ENCODE assay signal across 22 mouse cellular contexts in genomic region chr5:4929628-4930027, GRCm38 (mm10).
DNase-seq lines count a peak whose midpoint lies in the region; ATAC-seq and TF ChIP-seq lines count a peak whose summit lies in the region.
"Had no signal": no experiment of that assay in that cellular context is flagged by ENCODE, and none has a peak within 500 bp of the region (broad histone marks: within the 10 kb centered on the region; RNA-seq: fewer than 3 reads in every experiment).

No protein-coding gene starts in this region.

- no peak for DNase-seq in forebrain, embryonic 11.5 days (ENCODE audit: low spot score)
- DNase-seq in brain, embryonic 14.5 days (ENCODE audit: low read depth), result peak; percentile 54
- no peak for DNase-seq in right cerebral cortex, adult 2 months (ENCODE audit: low spot score in 2 of 2)
- DNase-seq: adrenal gland, adult 8-10 months; adrenal gland, postnatal 25 days; cerebellum, adult 18-20 months; cerebellum, adult 9-10 months; cerebellum, postnatal 14 days; gastrocnemius, postnatal 25 days; heart, adult 18-20 months; heart, postnatal 10 days; heart, postnatal 36 days had no signal

- peaks cover 15% of the 10 kb centered on the region for H3K4me1 ChIP-seq in forebrain, embryonic 13.5 days
- H3K4me1 ChIP-seq in forebrain, embryonic 11.5 days (replicated peaks; ENCODE audit: control insufficient read depth, insufficient read depth, low read length), result no peaks in the 10 kb centered on the region; the same call in 1 of the 2 replicates
- H3K4me1 ChIP-seq in midbrain, embryonic 13.5 days (replicated peaks), result peaks cover 8% of the 10 kb centered on the region
- H3K4me1 ChIP-seq in midbrain, embryonic 15.5 days, result peaks cover 7% of the 10 kb centered on the region; the same call in 1 of the 2 replicates
- H3K4me1 ChIP-seq: hindbrain, embryonic 10.5 days; intestine, embryonic 15.5 days had no signal

- H3K27me3 ChIP-seq in forebrain, embryonic 13.5 days, result no peaks in the 10 kb centered on the region
- no peaks in the 10 kb centered on the region for H3K27me3 ChIP-seq in forebrain, embryonic 11.5 days (ENCODE audit: control insufficient read depth, insufficient read depth, low read length)
- no peaks in the 10 kb centered on the region for H3K27me3 ChIP-seq in midbrain, embryonic 13.5 days
- H3K27me3 ChIP-seq in midbrain, embryonic 15.5 days (replicated peaks), result no peaks in the 10 kb centered on the region
- H3K27me3 ChIP-seq: heart, embryonic 12.5 days; heart, embryonic 15.5 days; hindbrain, embryonic 13.5 days; intestine, embryonic 15.5 days had no signal

- no peak for TF ChIP-seq POLR2A in brain, embryonic 14.5 days (IDR thresholded peaks at IDR 0.05; ENCODE audit: borderline replicate concordance, extremely low read depth, insufficient read depth, insufficient read length, poor library complexity, severe bottlenecking)

- H3K4me2 ChIP-seq in forebrain, embryonic 13.5 days, result no peak overlapping the region
- no peak overlapping the region for H3K4me2 ChIP-seq in forebrain, embryonic 11.5 days (ENCODE audit: low read depth, low read length, severe bottlenecking)
- H3K4me2 ChIP-seq in midbrain, embryonic 13.5 days (replicated peaks), result no peak overlapping the region
- H3K4me2 ChIP-seq in midbrain, embryonic 15.5 days, result no peak overlapping the region
- H3K4me2 ChIP-seq: heart, embryonic 12.5 days; heart, embryonic 15.5 days; hindbrain, embryonic 13.5 days; intestine, embryonic 15.5 days had no signal

- no peaks in the 10 kb centered on the region for H3K36me3 ChIP-seq in forebrain, embryonic 13.5 days (ENCODE audit: poor library complexity, severe bottlenecking)
- no peaks in the 10 kb centered on the region for H3K36me3 ChIP-seq in forebrain, embryonic 11.5 days (ENCODE audit: control insufficient read depth, insufficient read depth, low read length)
- no peaks in the 10 kb centered on the region for H3K36me3 ChIP-seq in midbrain, embryonic 13.5 days
- H3K36me3 ChIP-seq in midbrain, embryonic 15.5 days (replicated peaks), result no peaks in the 10 kb centered on the region
- H3K36me3 ChIP-seq: heart, embryonic 12.5 days; heart, embryonic 15.5 days; hindbrain, embryonic 10.5 days; hindbrain, embryonic 13.5 days; intestine, embryonic 15.5 days had no signal

- 53% methylated on average over 3 of the region's 3 CpGs for WGBS in forebrain, embryonic 13.5 days
- WGBS in forebrain, embryonic 11.5 days, result 67% methylated on average over 3 of the region's 3 CpGs
- WGBS in midbrain, embryonic 13.5 days, result 61% methylated on average over 3 of the region's 3 CpGs
- 50% methylated on average over 3 of the region's 3 CpGs for WGBS in midbrain, embryonic 15.5 days

- no peak overlapping the region for H3K27ac ChIP-seq in forebrain, embryonic 13.5 days
- H3K27ac ChIP-seq in forebrain, embryonic 11.5 days (ENCODE audit: low read depth, low read length), result no peak overlapping the region
- H3K27ac ChIP-seq in midbrain, embryonic 13.5 days, result no peak overlapping the region
- H3K27ac ChIP-seq in midbrain, embryonic 15.5 days, result no peak overlapping the region
- H3K27ac ChIP-seq: heart, embryonic 15.5 days; hindbrain, embryonic 10.5 days; hindbrain, embryonic 13.5 days; intestine, embryonic 15.5 days had no signal

- no peak for TF ChIP-seq CTCF in brain, embryonic 14.5 days (IDR thresholded peaks at IDR 0.05; ENCODE audit: borderline replicate concordance, extremely low read depth, insufficient read depth, insufficient read length)

- ATAC-seq in forebrain, embryonic 13.5 days, result peak; percentile 59
- ATAC-seq in forebrain, embryonic 11.5 days (replicated peaks; ENCODE audit: low FRiP score), result no peak
- ATAC-seq in midbrain, embryonic 13.5 days, result peak; percentile 74
- ATAC-seq in midbrain, embryonic 15.5 days (replicated peaks), result no peak; the same call in 1 of the 2 replicates
- ATAC-seq: activated CD4-positive, CD25-positive, alpha-beta regulatory T cell, adult 4 months; hindbrain, embryonic 16.5 days; intestine, embryonic 15.5 days had no signal

- no peak overlapping the region for H3K4me3 ChIP-seq in forebrain, embryonic 13.5 days
- no peak overlapping the region for H3K4me3 ChIP-seq in forebrain, embryonic 11.5 days (ENCODE audit: low read depth, low read length)
- no peak overlapping the region for H3K4me3 ChIP-seq in midbrain, embryonic 13.5 days (replicated peaks)
- H3K4me3 ChIP-seq in midbrain, embryonic 15.5 days, result no peak overlapping the region
- H3K4me3 ChIP-seq: heart, embryonic 12.5 days; heart, embryonic 15.5 days; hindbrain, embryonic 10.5 days; hindbrain, embryonic 13.5 days; intestine, embryonic 15.5 days had no signal

- no peaks in the 10 kb centered on the region for H3K9me3 ChIP-seq in forebrain, embryonic 13.5 days (replicated peaks)
- H3K9me3 ChIP-seq in forebrain, embryonic 11.5 days (ENCODE audit: control insufficient read depth, low read length), result no peaks in the 10 kb centered on the region
- no peaks in the 10 kb centered on the region for H3K9me3 ChIP-seq in midbrain, embryonic 13.5 days
- H3K9me3 ChIP-seq in midbrain, embryonic 15.5 days, result no peaks in the 10 kb centered on the region
- H3K9me3 ChIP-seq: heart, embryonic 12.5 days; heart, embryonic 15.5 days; hindbrain, embryonic 10.5 days; hindbrain, embryonic 13.5 days; intestine, embryonic 15.5 days had no signal

- no peak overlapping the region for H3K9ac ChIP-seq in forebrain, embryonic 13.5 days
- no peak overlapping the region for H3K9ac ChIP-seq in forebrain, embryonic 11.5 days (ENCODE audit: low read length)
- no peak overlapping the region for H3K9ac ChIP-seq in midbrain, embryonic 13.5 days (replicated peaks)
- H3K9ac ChIP-seq in midbrain, embryonic 15.5 days, result no peak overlapping the region
- H3K9ac ChIP-seq: heart, embryonic 12.5 days; heart, embryonic 15.5 days; hindbrain, embryonic 13.5 days; intestine, embryonic 15.5 days had no signal

Comparison
In these comparisons a context has a peak if more than half of its experiments do, and no peak if none do; other contexts are left out.
1. ATAC-seq: peak in forebrain, embryonic 13.5 days (single experiment) and midbrain, embryonic 13.5 days (single experiment); none in forebrain, embryonic 11.5 days (single experiment) and midbrain, embryonic 15.5 days (single experiment).